Mouse (Mus musculus): Measurements from ENCODE around the gene Tgif1.

DNA sequence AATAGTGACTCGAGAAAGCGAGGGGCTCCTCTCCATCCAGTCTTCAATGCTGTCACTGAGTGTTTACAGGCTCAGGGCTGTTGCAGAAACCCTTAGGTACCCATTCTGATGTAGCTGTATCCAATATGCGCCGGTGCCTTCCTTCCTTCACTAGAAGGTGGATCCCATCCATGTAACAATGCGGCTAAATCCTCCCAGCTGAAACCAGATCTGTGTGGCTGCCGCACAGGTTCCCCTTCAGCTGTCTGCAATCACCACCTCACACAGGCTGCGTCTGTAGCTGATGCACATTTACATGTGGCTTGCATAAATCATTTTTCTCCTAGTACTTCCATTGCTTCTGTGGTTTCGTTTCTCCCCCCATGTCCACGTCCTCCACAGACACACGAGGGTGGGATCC, 28.6 kb upstream of the Tgif1 start:
- TF ChIP-seq CTCF (IDR thresholded peaks at IDR 0.05; ENCODE audit: borderline replicate concordance, insufficient read depth, low read depth, low read length) (no peak), POLR2A (IDR thresholded peaks at IDR 0.05; ENCODE audit: borderline replicate concordance, insufficient read depth, low read length) (no peak)
